Mouse (Mus musculus) forebrain, embryonic 16.5 days (tissue): ENCODE measurements around the gene Tle2. TPM values are rescaled to one million over a fixed set of nuclear protein-coding genes. Genes with fewer than 3 reads are reported as not detected.
A peak's percentile ranks its signal among the peaks of the same experiment; 100 is the strongest.

ENCODE experiments used
- ATAC-seq: fragments of 200-750 bp; cut with Nextera tagmentation; 2 replicates; pipeline ENCODE4 v1.8.0; 2017; ENCODE audit warnings: mild to moderate bottlenecking, moderate library complexity
- H3K27ac ChIP-seq: fragments of 300-500 bp; sonication (generic); 2 replicates; pipeline ENCODE4 v1.5.1; 2014; ENCODE audit warnings: low read length, control low read depth
- H3K27me3 ChIP-seq: fragments of 300-500 bp; sonication (generic); replicated peaks from 2 replicates; pipeline ENCODE4 v1.6.1; 2014; ENCODE audit warnings: low read length; ENCODE audit not compliant: control insufficient read depth, insufficient read depth
- H3K36me3 ChIP-seq: fragments of 300-500 bp; sonication (generic); 2 replicates; pipeline ENCODE4 v1.6.1; 2014; ENCODE audit not compliant: control insufficient read depth, insufficient read depth
- H3K4me1 ChIP-seq: fragments of 300-500 bp; sonication (generic); replicated peaks from 2 replicates; pipeline ENCODE4 v1.6.1; 2014; ENCODE audit warnings: low read length; ENCODE audit not compliant: control insufficient read depth, insufficient read depth
- H3K4me2 ChIP-seq: fragments of 300-500 bp; sonication (generic); 2 replicates; pipeline ENCODE4 v1.6.1; 2014; ENCODE audit warnings: mild to moderate bottlenecking, low read length, control low read depth
- H3K4me3 ChIP-seq: fragments of 300-500 bp; sonication (generic); replicated peaks from 2 replicates; pipeline ENCODE4 v1.5.1; 2014; ENCODE audit warnings: mild to moderate bottlenecking, low read length, control low read depth
- H3K9ac ChIP-seq: fragments of 300-500 bp; sonication (generic); replicated peaks from 2 replicates; pipeline ENCODE4 v1.6.1; 2014; ENCODE audit warnings: low read depth, low read length, control low read depth
- H3K9me3 ChIP-seq: fragments of 300-500 bp; sonication (generic); 2 replicates; pipeline ENCODE4 v1.6.1; 2016; ENCODE audit warnings: low read length; ENCODE audit not compliant: control insufficient read depth
- WGBS: fragments of 180-500 bp; shearing (Covaris S2); extraction: QIAGEN DNeasy Blood & Tissue Kit; methylation state at CpG from one replicate; pipeline ENCODE4 v1.1.7; 2014; 5-methylcytosine and 5-hydroxymethylcytosine counted together
- polyA plus RNA-seq: library from polyadenylated mRNA; unstranded; fragments of >200 nt; fragmentation: Nextera tagmentation; extraction: Ambion mirVana; gene quantifications from 2 replicates; pipeline ENCODE4 v1.2.1, GENCODE M21; 2015

Tle2 gene
- polyA plus RNA-seq, 1 experiment from 2014 or later: 32.6 TPM

- Histone ChIP-seq H3K4me2 (no peak overlapping the region), H3K36me3 (no peaks in the 10 kb centered on the region), H3K27ac (no peak overlapping the region; the same call in 1 of the 2 replicates), H3K9ac (no peak overlapping the region), H3K4me3 (no peak overlapping the region), H3K9me3 (0 out of 2 replicates have a peak, but pooled peaks cover 3% of the 10 kb centered on the region), H3K4me1 (no peaks in the 10 kb centered on the region), H3K27me3 (no peaks in the 10 kb centered on the region)
- peak; percentile 85 for ATAC-seq
- WGBS: 3% methylated on average over 12 of the region's 12 CpGs
Measured at GRCm38 (mm10) chr10:81551597-81552102, 22.7 kb upstream of the Tle2 start.

- H3K4me1 ChIP-seq: no peaks in the 10 kb centered on the region
- WGBS: 87% methylated on average over 5 of the region's 5 CpGs
- ATAC-seq: no peak
Measured at GRCm38 (mm10) chr10:81553232-81553631, 21.1 kb upstream of the Tle2 start.

GRCm38 (mm10) chr10:81553807-81554755, 20.3 kb upstream of the Tle2 start:
- Histone ChIP-seq H3K27me3 (no peaks in the 10 kb centered on the region), H3K4me3 (no peak overlapping the region), H3K9me3 (0 out of 2 replicates have a peak, but pooled peaks cover 3% of the 10 kb centered on the region), H3K36me3 (no peaks in the 10 kb centered on the region), H3K27ac (no peak overlapping the region), H3K9ac (no peak overlapping the region), H3K4me2 (no peak overlapping the region), H3K4me1 (peaks cover 6% of the 10 kb centered on the region; the same call in 1 of the 2 replicates)
- 86% methylated on average over 6 of the region's 6 CpGs for WGBS
- no peak for ATAC-seq

More at GRCm38 (mm10) chr10:81553232-81553631, 21.1 kb upstream of the Tle2 start:
- H3K9ac ChIP-seq: no peak overlapping the region
- H3K36me3 ChIP-seq: no peaks in the 10 kb centered on the region
- H3K27me3 ChIP-seq: no peaks in the 10 kb centered on the region
- no peak overlapping the region for H3K4me3 ChIP-seq
- H3K27ac ChIP-seq: no peak overlapping the region
- H3K4me2 ChIP-seq: no peak overlapping the region
- H3K9me3 ChIP-seq: 0 out of 2 replicates have a peak, but pooled peaks cover 3% of the 10 kb centered on the region

- Histone ChIP-seq H3K27ac (no peak overlapping the region), H3K4me2 (no peak overlapping the region), H3K9me3 (0 out of 2 replicates have a peak, but pooled peaks cover 3% of the 10 kb centered on the region), H3K27me3 (no peaks in the 10 kb centered on the region), H3K36me3 (no peaks in the 10 kb centered on the region), H3K9ac (no peak overlapping the region), H3K4me3 (no peak overlapping the region), H3K4me1 (peaks cover 17% of the 10 kb centered on the region)
- ATAC-seq: no peak
- 73% methylated on average over 3 of the region's 3 CpGs for WGBS
Measured at GRCm38 (mm10) chr10:81556282-81556681, 18.1 kb upstream of the Tle2 start.

- H3K27me3 ChIP-seq: no peaks in the 10 kb centered on the region
- no peak for ATAC-seq
- H3K4me1 ChIP-seq: peaks cover 28% of the 10 kb centered on the region
- H3K27ac ChIP-seq: no peak overlapping the region
- H3K4me2 ChIP-seq: no peak overlapping the region
- WGBS: 68% methylated on average over 1 of the region's 1 CpGs
- H3K4me3 ChIP-seq: no peak overlapping the region
- 0 out of 2 replicates have a peak, but pooled peaks cover 3% of the 10 kb centered on the region for H3K9me3 ChIP-seq
- H3K36me3 ChIP-seq: no peaks in the 10 kb centered on the region; the same call in 1 of the 2 replicates
- H3K9ac ChIP-seq: no peak overlapping the region
Measured at GRCm38 (mm10) chr10:81557491-81557890, 16.9 kb upstream of the Tle2 start.

GRCm38 (mm10) chr10:81559163-81559626, 15.2 kb upstream of the Tle2 start, which contains the start of gene Aes:
Aes (plus strand) TSS chr10:81559488.
- Histone ChIP-seq H3K36me3 (no peaks in the 10 kb centered on the region; the same call in 1 of the 2 replicates), H3K4me2 (peak within 1 kb of the TSS; percentile 89), H3K9ac (peak within 1 kb of the TSS; percentile 99), H3K4me3 (peak within 1 kb of the TSS; percentile 89), H3K9me3 (no peaks in the 10 kb centered on the region), H3K27me3 (no peaks in the 10 kb centered on the region), H3K4me1 (peaks cover 42% of the 10 kb centered on the region), H3K27ac (peak within 1 kb of the TSS; percentile 86)
- peak; percentile 77 for ATAC-seq
- 2% methylated on average over 11 of the region's 53 CpGs for WGBS

- Histone ChIP-seq H3K4me2 (peak overlapping the region; percentile 89), H3K9ac (peak overlapping the region; percentile 99), H3K4me1 (peaks cover 45% of the 10 kb centered on the region), H3K27me3 (no peaks in the 10 kb centered on the region), H3K4me3 (peak overlapping the region; percentile 89), H3K9me3 (no peaks in the 10 kb centered on the region), H3K27ac (peak overlapping the region; percentile 86), H3K36me3 (peaks cover 3% of the 10 kb centered on the region)
- WGBS: 2% methylated on average over 27 of the region's 36 CpGs
- peak; percentile 54 for ATAC-seq
Measured at GRCm38 (mm10) chr10:81559627-81560539, 14.5 kb upstream of the Tle2 start.

- H3K4me2 ChIP-seq: peak overlapping the region; percentile 89
- peak overlapping the region; percentile 89 for H3K4me3 ChIP-seq
- H3K9ac ChIP-seq: peak overlapping the region; percentile 99
- 35% methylated on average over 16 of the region's 16 CpGs for WGBS
- no peak overlapping the region; the same call in 1 of the 2 replicates for H3K27ac ChIP-seq
- no peaks in the 10 kb centered on the region for H3K9me3 ChIP-seq
- H3K4me1 ChIP-seq: peaks cover 45% of the 10 kb centered on the region
- no peak for ATAC-seq
- H3K36me3 ChIP-seq: peaks cover 6% of the 10 kb centered on the region
- no peaks in the 10 kb centered on the region; the same call in 1 of the 2 replicates for H3K27me3 ChIP-seq
Measured at GRCm38 (mm10) chr10:81560719-81561459, 13.5 kb upstream of the Tle2 start.
